Mouse (Mus musculus) G1E (cell line): ENCODE data around the gene Rtn2.

ENCODE experiments used
- CTCF ChIP-seq: IDR thresholded peaks from 2 replicates; pipeline ENCODE4 v1.5.1; 2012; ENCODE audit warnings: low read depth, low read length, inconsistent platforms, mixed read lengths
- GATA1 ChIP-seq: IDR thresholded peaks from 2 replicates; pipeline ENCODE4 v1.6.1; 2012; ENCODE audit warnings: borderline replicate concordance, low read length, inconsistent platforms, mixed read lengths
- POLR2AphosphoS5 ChIP-seq: IDR thresholded peaks from 2 replicates; pipeline ENCODE4 v1.6.1; 2012; ENCODE audit warnings: low read depth, low read length, inconsistent platforms; ENCODE audit not compliant: insufficient replicate concordance

DNA sequence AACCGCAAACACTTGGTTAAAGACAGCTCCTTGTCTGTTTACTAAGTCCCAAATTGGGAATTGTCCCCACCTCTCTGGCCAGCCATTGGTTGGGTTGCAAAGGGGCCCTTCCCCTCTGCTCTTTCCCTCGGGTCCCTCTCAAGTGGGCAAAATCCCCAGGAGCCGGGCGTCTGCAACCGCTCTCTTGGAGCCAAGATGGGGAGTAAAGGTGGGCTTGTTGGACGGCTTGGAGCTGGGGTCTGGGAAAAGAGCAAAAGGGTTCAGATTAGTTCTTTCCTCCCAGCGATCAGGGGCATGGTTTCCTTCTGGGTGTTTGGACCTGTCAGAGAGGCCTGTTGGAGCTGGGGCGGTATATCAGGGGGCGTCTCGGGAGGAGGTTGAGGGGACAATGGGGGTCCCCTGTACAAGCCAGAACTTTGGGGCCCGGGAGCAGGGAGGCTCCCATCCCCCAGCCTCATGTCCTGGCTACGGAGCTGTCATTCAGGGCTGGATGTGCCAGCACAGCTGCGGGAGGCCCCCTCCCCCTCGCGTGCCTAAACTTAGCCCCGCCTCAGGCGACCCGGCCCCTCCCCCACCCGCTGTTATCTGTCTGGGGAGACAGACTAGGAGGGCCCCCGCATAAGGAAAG is 8.7 kb downstream of the Rtn2 start:
- TF ChIP-seq POLR2AphosphoS5 = no peak
- no peak for TF ChIP-seq CTCF
- no peak for TF ChIP-seq GATA1
